Comparison of ENCODE assay signal across 14 mouse cellular contexts in the genomic region with DNA sequence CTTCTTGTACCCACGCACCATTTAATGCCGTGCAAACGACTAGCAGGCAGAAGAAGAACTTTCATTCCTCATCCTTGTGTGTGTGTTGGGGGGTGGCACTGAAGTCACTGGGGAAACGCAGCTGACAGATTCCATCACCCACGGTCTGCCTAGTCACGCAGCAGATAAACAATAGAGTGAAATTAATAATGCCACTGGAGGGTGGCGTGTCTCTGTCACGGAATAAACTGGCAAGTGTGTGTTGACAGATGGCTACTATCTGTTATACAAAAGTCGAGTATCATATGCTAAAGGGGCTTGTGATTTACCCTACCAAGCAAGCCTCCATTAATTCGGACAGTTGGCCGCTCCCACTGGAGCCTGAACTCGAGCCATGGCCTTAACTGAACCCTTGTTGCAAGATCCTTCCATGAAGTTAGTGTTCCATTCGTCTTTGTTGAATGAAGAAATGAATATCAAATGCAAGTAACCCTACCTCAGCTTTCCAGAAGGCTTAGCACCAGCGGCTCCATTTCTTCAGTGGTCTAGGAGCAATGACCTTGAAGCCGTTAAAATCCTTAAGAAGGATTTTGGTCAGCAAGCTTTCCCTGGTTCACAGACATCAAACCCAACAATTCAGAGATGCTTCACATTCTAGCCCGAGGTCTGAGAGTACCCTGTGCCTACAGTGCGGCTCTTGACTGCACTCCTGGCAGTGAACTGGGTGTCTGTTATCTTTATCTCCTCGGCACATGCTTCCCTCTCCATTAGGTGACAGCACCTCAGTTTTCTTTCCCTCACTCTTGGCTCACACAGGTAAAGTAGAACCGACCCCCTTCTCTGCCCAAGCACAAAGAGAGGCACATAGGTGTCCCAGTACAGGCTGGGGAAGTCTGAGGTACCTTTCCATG.
A peak's percentile ranks its signal among the peaks of the same experiment; 100 is the strongest.
DNase-seq lines count a peak whose midpoint lies in the region.
"Had no signal": no experiment of that assay in that cellular context is flagged by ENCODE, and none has a peak within 500 bp of the region (broad histone marks: within the 10 kb centered on the region; RNA-seq: fewer than 3 reads in every experiment).

No protein-coding gene starts in this region.

- DNase-seq in cerebellum, postnatal 36 days: peak; percentile 19 to 35
- DNase-seq in cerebellum, adult 11-12 months: no peak
- DNase-seq in layer of hippocampus, adult 11-12 months (ENCODE audit: low spot score): peak; percentile 54
- no peak for DNase-seq in layer of hippocampus, adult 9-10 months (ENCODE audit: low spot score)
- DNase-seq in layer of hippocampus, adult 8-10 months (ENCODE audit: low spot score in 2 of 2): peak; percentile 34 to 44
- DNase-seq in skeletal muscle tissue, adult 2 months (ENCODE audit: low read depth, low spot score): peak; percentile 23
- no peak for DNase-seq in ovary, postnatal 36 days (ENCODE audit: low spot score)
- DNase-seq: embryo, embryonic 11 days; forebrain, postnatal 0 days; kidney, adult 11 months; liver; liver, postnatal 0 days; lung, postnatal 14 days; thymus, adult 2 months had no signal

Comparison
In these comparisons a context has a peak if more than half of its experiments do, and no peak if none do; other contexts are left out.
1. DNase-seq: peak in cerebellum, postnatal 36 days (2 of 2), layer of hippocampus, adult 11-12 months (single experiment), layer of hippocampus, adult 8-10 months (2 of 2) and skeletal muscle tissue, adult 2 months (single experiment); none in cerebellum, adult 11-12 months (single experiment), layer of hippocampus, adult 9-10 months (single experiment) and ovary, postnatal 36 days (single experiment).